Mouse (Mus musculus) CH12.LX (cell line): ENCODE results near the gene Smim10l2a. TPM values are rescaled to one million over a fixed set of nuclear protein-coding genes. Genes with fewer than 3 reads are reported as not detected.
A peak's percentile ranks its signal among the peaks of the same experiment; 100 is the strongest.

Experiments used
- DNase-seq: peaks from one replicate; pipeline ENCODE4 v3.0.0-alpha.2; 2013; ENCODE audit errors: extremely low read depth
- H3K27ac ChIP-seq: 2 replicates; pipeline ENCODE4 v1.5.1; 2012; ENCODE audit warnings: low read depth, mild to moderate bottlenecking, control low read depth, moderate library complexity; ENCODE audit not compliant: insufficient read depth
- H3K27me3 ChIP-seq: replicated peaks from 2 replicates; pipeline ENCODE3; 2012; ENCODE audit warnings: inconsistent platforms
- H3K36me3 ChIP-seq, 2 experiments: replicated peaks in 1 of 2; 2 replicates each; pipeline versions ENCODE3 to v1.6.1; 2012; ENCODE audit warnings: inconsistent platforms in 1 of 2, low read length in 1 of 2, mild to moderate bottlenecking in 1 of 2, mixed read lengths in 1 of 2, moderate library complexity in 1 of 2; ENCODE audit not compliant: control insufficient read depth in 1 of 2, insufficient read depth in 1 of 2
- H3K4me1 ChIP-seq, 2 experiments: 2 replicates each; pipeline ENCODE4 v1.6.1; 2012; ENCODE audit warnings: inconsistent platforms in 1 of 2, moderate library complexity in 1 of 2; ENCODE audit not compliant: insufficient read depth in 2 of 2, control insufficient read depth in 1 of 2
- H3K4me2 ChIP-seq: 2 replicates; pipeline ENCODE4 v1.6.1; 2012; ENCODE audit warnings: low read depth, mild to moderate bottlenecking, control low read depth; ENCODE audit not compliant: poor library complexity, insufficient read depth, severe bottlenecking
- H3K4me3 ChIP-seq, 3 experiments: fragments of 150-350 bp in 1 of 3; sonication (generic) in 1 of 3; replicated peaks in 1 of 3; 2 replicates each; pipeline versions ENCODE3 to v1.5.1; 2011 to 2012; ENCODE audit warnings: low read depth in 2 of 3, low read length in 2 of 3, mild to moderate bottlenecking in 2 of 3, moderate library complexity in 2 of 3, control low read depth in 1 of 3, improper control_type of control experiment in 1 of 3, inconsistent platforms in 1 of 3, mixed read lengths in 1 of 3; ENCODE audit not compliant: poor library complexity in 1 of 3
- H3K79me2 ChIP-seq: replicated peaks from 2 replicates; pipeline ENCODE4 v1.6.1; 2012; ENCODE audit warnings: mild to moderate bottlenecking, moderate library complexity; ENCODE audit not compliant: control insufficient read depth, poor library complexity, insufficient read depth, severe bottlenecking; ENCODE audit errors: extremely low read depth
- H3K9ac ChIP-seq: 2 replicates; pipeline ENCODE4 v1.6.1; 2012; ENCODE audit warnings: low read depth, mild to moderate bottlenecking, control low read depth, moderate library complexity; ENCODE audit not compliant: insufficient read depth
- H3K9me3 ChIP-seq: replicated peaks from 2 replicates; pipeline ENCODE3; 2012; ENCODE audit warnings: low read length, inconsistent platforms, mixed read lengths
- CTCF ChIP-seq, 2 experiments: IDR thresholded peaks in 1 of 2; conservative IDR thresholded peaks in 1 of 2; 2 replicates each; pipeline ENCODE4 v1.5.1; 2011 to 2012; ENCODE audit warnings: low read depth in 2 of 2, low read length in 2 of 2, improper control_type of control experiment in 1 of 2, inconsistent platforms in 1 of 2, mild to moderate bottlenecking in 1 of 2, moderate library complexity in 1 of 2
- ELF1 ChIP-seq: IDR thresholded peaks from 2 replicates; pipeline ENCODE4 v1.6.1; 2014; ENCODE audit warnings: low read depth, mild to moderate bottlenecking, inconsistent platforms, low read length, improper control_type of control experiment
- dilution Hi-C: fragments of 300-500 bp; cut with MboI; formaldehyde crosslinking; loops from 2 replicates; pipeline ENCODE4 v1.14.3; 2020; ENCODE audit warnings: low sequenced_read_pairs; ENCODE audit not compliant: extremely low pct_unique_long_range_greater_than_20kb, extremely low pct_ligation_motif_present
- in situ Hi-C: fragments of 300-500 bp; cut with MboI; formaldehyde crosslinking; loops from 3 replicates; pipeline ENCODE4 v1.14.3; 2019; ENCODE audit warnings: low sequenced_read_pairs, low pct_ligation_motif_present, low pct_unique_long_range_greater_than_20kb, mixed read lengths
- polyA plus RNA-seq: library from polyadenylated mRNA; unstranded; fragments of >175 nt; gene quantifications from 2 replicates; pipeline ENCODE4 v1.2.1, GENCODE M21; 2012; ENCODE audit warnings: low read depth; ENCODE audit not compliant: insufficient read length
- total RNA-seq, 2 experiments: library from RNA; depleted of rRNA; stranded (reverse); fragments of 300-350 nt in 1 of 2; fragments of >200 nt in 1 of 2; gene quantifications; 2 replicates each; pipeline ENCODE4 v1.2.3; 2012 to 2014

Smim10l2a gene
- total and polyA plus RNA-seq, 3 experiments: 0.76 to 2.8 (median 1.1) TPM

GRCm38 (mm10) chrX:56417541-56417940, 43.2 kb downstream of the Smim10l2a start:
- Histone ChIP-seq H3K36me3 (no peaks in the 10 kb centered on the region), H3K4me3 (no peak overlapping the region), H3K27me3 (no peaks in the 10 kb centered on the region), H3K79me2 (no peaks in the 10 kb centered on the region), H3K9ac (no peak overlapping the region), H3K27ac (no peak overlapping the region), H3K4me2 (no peak overlapping the region), H3K4me1 (peaks cover 0 to 5% of the 10 kb centered on the region in 2 experiments; a peak in 2 of 4 replicates), H3K9me3 (no peaks in the 10 kb centered on the region)
- dilution Hi-C loops: no loop called here
- TF ChIP-seq CTCF (conservative IDR thresholded peaks at IDR 0.05 in 1 of 2, IDR thresholded peaks at IDR 0.05 in 1 of 2; ENCODE audit: low read depth in 2 of 2, low read length in 2 of 2): peak; percentile 7 to 40; a peak in 2 of 4 replicates
- no peak for TF ChIP-seq ELF1
- peak; percentile 22 for DNase-seq
- in situ Hi-C loops: no loop called here

Other genes starting within 250 kb of the Smim10l2a start
- 42.1 and 50.5 TPM in 2 replicates for gene 3830403N18Rik, start 238.0 kb upstream of the Smim10l2a start, total RNA-seq (2012; rRNA removed)
- 215 and 257 TPM in 2 replicates for gene 3830403N18Rik, start 238.0 kb upstream of the Smim10l2a start, total RNA-seq (2014; rRNA removed)
- 106 and 121 TPM in 2 replicates for gene 3830403N18Rik, start 238.0 kb upstream of the Smim10l2a start, polyA plus RNA-seq
- gene Gm773, start 161.7 kb upstream of the Smim10l2a start, total RNA-seq (2012; rRNA removed): 0.85 and 1.4 TPM in 2 replicates
- gene Gm773, start 161.7 kb upstream of the Smim10l2a start, total RNA-seq (2014; rRNA removed): 0.50 and 1.3 TPM in 2 replicates
- gene Gm773, start 161.7 kb upstream of the Smim10l2a start, polyA plus RNA-seq: 0.44 and 0.49 TPM in 2 replicates
- 1.2 and 1.3 TPM in 2 replicates for gene Zfp449, start 28.2 kb upstream of the Smim10l2a start, total RNA-seq (2012; rRNA removed)
- gene Zfp449, start 28.2 kb upstream of the Smim10l2a start, total RNA-seq (2014; rRNA removed): 2.2 TPM in 2 replicates
- 1.3 TPM in 2 replicates for gene Zfp449, start 28.2 kb upstream of the Smim10l2a start, polyA plus RNA-seq
- gene Gm2174, start 73.4 kb downstream of the Smim10l2a start, total RNA-seq (2012; rRNA removed): 1.5 and 1.6 TPM in 2 replicates
- not detected in 2 replicates for gene Gm2174, start 73.4 kb downstream of the Smim10l2a start, total RNA-seq (2014; rRNA removed)
- not detected in 2 replicates for gene Gm2174, start 73.4 kb downstream of the Smim10l2a start, polyA plus RNA-seq
- gene Ints6l, start 80.3 kb downstream of the Smim10l2a start, total RNA-seq (2012; rRNA removed): 14.2 and 19.4 TPM in 2 replicates
- gene Ints6l, start 80.3 kb downstream of the Smim10l2a start, total RNA-seq (2014; rRNA removed): 42.7 and 44.9 TPM in 2 replicates
- gene Ints6l, start 80.3 kb downstream of the Smim10l2a start, polyA plus RNA-seq: 25.5 TPM in 2 replicates
- not detected in 2 replicates for gene Gm10477, start 150.2 kb downstream of the Smim10l2a start, total RNA-seq (2012; rRNA removed)
- not detected in 2 replicates for gene Gm10477, start 150.2 kb downstream of the Smim10l2a start, total RNA-seq (2014; rRNA removed)
- not detected in 2 replicates for gene Gm10477, start 150.2 kb downstream of the Smim10l2a start, polyA plus RNA-seq
- not detected in 2 replicates for gene Gm648, start 175.0 kb downstream of the Smim10l2a start, total RNA-seq (2012; rRNA removed)
- not detected in 2 replicates for gene Gm648, start 175.0 kb downstream of the Smim10l2a start, total RNA-seq (2014; rRNA removed)
- gene Gm648, start 175.0 kb downstream of the Smim10l2a start, polyA plus RNA-seq: not detected in 2 replicates
- gene Mmgt1, start 223.5 kb downstream of the Smim10l2a start, total RNA-seq (2012; rRNA removed): 15.8 and 19.3 TPM in 2 replicates
- gene Mmgt1, start 223.5 kb downstream of the Smim10l2a start, total RNA-seq (2014; rRNA removed): 37.8 and 40.7 TPM in 2 replicates
- gene Mmgt1, start 223.5 kb downstream of the Smim10l2a start, polyA plus RNA-seq: 16.5 and 17.0 TPM in 2 replicates
- 6.9 and 7.6 TPM in 2 replicates for gene Slc9a6, start 235.2 kb downstream of the Smim10l2a start, total RNA-seq (2012; rRNA removed)
- 5.2 and 5.9 TPM in 2 replicates for gene Slc9a6, start 235.2 kb downstream of the Smim10l2a start, total RNA-seq (2014; rRNA removed)
- gene Slc9a6, start 235.2 kb downstream of the Smim10l2a start, polyA plus RNA-seq: 5.3 and 7.3 TPM in 2 replicates